Mouse (Mus musculus) heart, postnatal 0 days (tissue): ENCODE data around the gene Capns2.

Experiments used
- CTCF ChIP-seq: IDR thresholded peaks from 2 replicates; pipeline ENCODE4 v1.5.1; 2016; ENCODE audit warnings: antibody characterized with exemption, control low read depth, low read depth
- EP300 ChIP-seq: IDR thresholded peaks from 2 replicates; pipeline ENCODE4 v1.6.1; 2016; ENCODE audit warnings: antibody characterized with exemption, low read depth

- TF ChIP-seq CTCF (no peak), EP300 (no peak)
Measured at GRCm38 (mm10) chr8:92938056-92938455, 36.8 kb downstream of the Capns2 start.
